Mouse (Mus musculus) MEL (cell line): ENCODE measurements at regions not wholly inside any gene's neighbourhood (a gene's known extent, or its start where the extent isn't known, plus 50 kb on each side); places are given as distances from the start of the nearest gene placed in this dataset.

Experiments used
- CTCF ChIP-seq, 3 experiments: IDR thresholded peaks in 2 of 3; conservative IDR thresholded peaks in 1 of 3; 2 replicates each; pipeline ENCODE4 v1.5.1; 2011 to 2012; ENCODE audit warnings: low read length in 3 of 3, low read depth in 2 of 3, mild to moderate bottlenecking in 2 of 3, improper control_type of control experiment in 1 of 3, inconsistent platforms in 1 of 3, mixed read lengths in 1 of 3, moderate library complexity in 1 of 3; ENCODE audit not compliant: control insufficient read depth in 1 of 3, insufficient read depth in 1 of 3, poor library complexity in 1 of 3, severe bottlenecking in 1 of 3
- ELF1 ChIP-seq: IDR thresholded peaks from 2 replicates; pipeline ENCODE4 v1.6.1; 2014; ENCODE audit warnings: low read depth, mild to moderate bottlenecking, inconsistent platforms, low read length, improper control_type of control experiment, moderate library complexity
- GATA1 ChIP-seq: IDR thresholded peaks from 2 replicates; pipeline ENCODE4 v1.6.1; 2011; ENCODE audit warnings: low read depth, low read length, improper control_type of control experiment
- RCOR1 ChIP-seq: IDR thresholded peaks from 2 replicates; pipeline ENCODE4 v1.6.1; 2012; ENCODE audit warnings: low read depth, mild to moderate bottlenecking, inconsistent platforms, low read length, improper control_type of control experiment
- ZKSCAN1 ChIP-seq: IDR thresholded peaks from 2 replicates; pipeline ENCODE4 v1.6.1; 2012; ENCODE audit warnings: low read depth, mild to moderate bottlenecking, inconsistent platforms, low read length, improper control_type of control experiment, moderate library complexity

DNA sequence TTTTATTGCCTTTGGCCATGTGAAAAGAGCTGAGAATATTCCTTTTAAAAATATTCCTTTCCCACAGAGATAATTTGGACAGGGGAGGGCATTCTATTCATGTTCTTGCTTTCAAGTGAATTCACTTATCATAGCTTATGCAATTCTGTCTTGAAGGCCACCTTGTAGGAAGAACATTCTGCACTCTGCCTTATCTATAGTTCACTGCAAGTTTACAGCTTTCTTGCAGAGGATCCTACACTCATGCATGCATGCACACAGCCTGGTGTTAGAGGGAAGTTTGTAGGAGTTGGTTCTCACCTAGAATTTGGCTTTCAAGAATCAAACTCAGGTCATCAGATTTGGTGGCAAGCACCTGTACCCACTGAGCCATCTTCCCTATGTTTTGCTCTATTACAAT is 67.4 kb downstream of the Ccdc71l start:
- TF ChIP-seq ELF1 = no peak
- TF ChIP-seq CTCF (IDR thresholded peaks at IDR 0.05 in 2 of 3, conservative IDR thresholded peaks at IDR 0.05 in 1 of 3; ENCODE audit: control insufficient read depth in 1 of 3, insufficient read depth in 1 of 3, low read depth in 2 of 3, low read length in 3 of 3, poor library complexity in 1 of 3, severe bottlenecking in 1 of 3) = no peak
- TF ChIP-seq RCOR1 = no peak
- TF ChIP-seq GATA1 = no peak
- no peak for TF ChIP-seq ZKSCAN1
